Mouse (Mus musculus) layer of hippocampus, adult 11-12 months (tissue): ENCODE measurements around the gene Pfdn4.
A peak's percentile ranks its signal among the peaks of the same experiment; 100 is the strongest.
"Not testable (repeated sequence)": the region's sequence is repeated elsewhere in the genome, so short reads cannot be mapped to it uniquely, and the experiment has no call there.

Source experiments
- DNase-seq: peaks from one replicate; pipeline ENCODE4 v3.0.0; 2022; ENCODE audit warnings: low spot score

Gene Pfdn4

DNA sequence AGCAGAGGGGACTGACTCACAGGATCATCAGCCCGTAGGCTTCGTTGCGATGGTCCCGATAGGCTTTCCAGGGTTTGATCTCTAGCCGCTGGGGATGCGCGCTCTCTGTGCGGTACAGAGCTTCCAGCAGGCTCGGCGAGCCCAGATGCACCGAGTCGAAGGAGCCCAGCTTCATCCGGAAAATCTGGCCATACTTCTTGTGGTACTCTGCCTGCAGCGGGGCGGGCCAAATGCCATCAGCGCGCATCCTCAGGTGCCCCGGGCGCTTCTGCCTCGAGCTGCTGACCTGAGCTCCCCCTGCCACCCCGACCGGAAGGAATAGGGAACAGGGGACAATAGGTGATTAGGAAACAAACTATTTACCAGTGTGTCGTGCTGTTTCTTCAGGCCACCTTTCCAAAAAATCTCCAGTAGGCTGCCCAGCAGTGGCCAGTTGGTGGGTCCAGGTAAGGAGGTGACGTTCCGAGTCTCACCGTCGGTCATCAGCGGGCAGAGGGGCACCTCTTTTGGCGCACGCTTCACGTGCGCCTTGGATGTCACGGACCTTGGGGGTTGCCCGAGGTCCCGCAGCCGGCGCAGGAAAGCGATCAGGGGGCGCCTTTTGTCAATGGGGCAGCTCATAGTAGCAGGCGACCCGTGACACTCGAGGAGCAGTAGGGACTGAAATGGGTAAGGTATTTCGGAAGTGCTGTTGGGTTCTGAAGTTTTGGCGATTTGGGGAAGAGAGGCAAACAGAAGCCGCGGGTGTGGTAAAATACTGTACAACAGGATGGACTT lies at the start of gene Pfdn4:
Gene Pfdn4 (plus strand): TSS at position 275 of the 777 bp plus-strand sequence.
- no peak for DNase-seq

GRCm38 (mm10) chr2:170446843-170447383 lies 49.3 kb upstream of the Pfdn4 start:
- DNase-seq = no peak

- peak; percentile 15 for DNase-seq
Observed at GRCm38 (mm10) chr2:170447651-170448050, 48.6 kb upstream of the Pfdn4 start.

- DNase-seq = peak; percentile 75
Observed at GRCm38 (mm10) chr2:170450933-170451332, 45.3 kb upstream of the Pfdn4 start.

DNA sequence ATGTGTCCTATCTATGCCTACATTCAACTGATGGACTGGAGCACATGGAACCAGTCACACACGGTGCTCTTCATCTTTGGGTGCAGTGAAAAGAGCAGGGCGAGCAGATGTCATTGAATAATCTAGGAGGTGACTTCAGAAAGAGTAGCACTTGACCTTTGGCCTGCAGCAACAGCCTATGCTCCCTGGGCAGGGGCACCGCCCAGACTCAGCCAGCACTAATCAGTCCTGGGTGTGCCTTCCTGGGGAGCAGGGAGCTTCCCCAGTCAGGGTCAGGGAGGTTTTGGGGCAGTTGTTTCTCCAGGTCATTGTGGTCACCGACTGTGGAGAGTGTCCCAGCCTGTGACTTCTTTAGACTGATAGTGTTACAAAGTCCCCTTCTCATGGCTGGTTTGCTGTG lies 42.4 kb upstream of the Pfdn4 start:
- not testable (repeated sequence) for DNase-seq

GRCm38 (mm10) chr2:170459183-170459582 lies 37.0 kb upstream of the Pfdn4 start:
- no peak for DNase-seq

DNA sequence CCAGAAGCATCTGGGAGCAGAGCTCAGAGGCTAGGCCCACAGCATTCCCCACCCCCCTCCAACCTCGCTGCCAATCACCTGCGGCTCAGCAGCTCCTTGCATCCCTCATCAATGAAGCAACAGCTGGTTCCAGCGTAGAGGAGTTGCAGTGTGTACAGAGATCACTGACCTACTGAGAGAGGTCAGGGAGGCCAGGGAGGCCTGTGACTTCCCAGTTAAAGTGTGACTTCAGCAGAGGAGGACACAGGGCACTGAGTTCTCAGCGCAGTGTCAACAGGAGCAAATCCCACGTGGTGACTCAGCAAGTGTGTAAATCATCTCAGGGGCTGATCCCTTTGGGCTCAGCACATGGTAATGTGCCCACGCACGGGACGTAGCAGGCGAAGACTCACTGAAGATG lies 36.4 kb upstream of the Pfdn4 start:
- no peak for DNase-seq

DNA sequence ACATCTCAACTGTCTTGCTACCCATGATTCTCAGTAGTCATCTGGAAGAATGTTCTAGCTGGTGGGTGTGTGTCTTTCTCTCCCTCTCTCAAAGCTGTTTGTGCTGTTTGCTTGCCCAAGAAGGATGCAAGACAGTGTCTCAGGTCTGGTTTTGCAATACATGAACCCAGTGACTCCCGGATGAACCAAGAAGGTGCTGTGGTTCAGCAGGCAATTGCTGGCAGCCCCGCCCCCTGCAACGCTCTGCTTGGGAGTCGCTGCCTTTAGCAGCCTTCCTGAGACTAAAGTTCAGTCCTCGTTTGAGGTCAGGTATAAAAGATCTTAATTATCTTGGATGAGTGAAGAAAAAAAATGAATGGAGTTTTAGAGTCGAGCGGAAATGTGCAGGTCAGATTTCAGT lies 34.6 kb upstream of the Pfdn4 start:
- DNase-seq = no peak

- DNase-seq = no peak
Observed at GRCm38 (mm10) chr2:170464817-170465216, 31.4 kb upstream of the Pfdn4 start.

- no peak for DNase-seq
Observed at GRCm38 (mm10) chr2:170468009-170468408, 28.2 kb upstream of the Pfdn4 start.

- peak; percentile 53 for DNase-seq
Observed at GRCm38 (mm10) chr2:170469616-170470308, 26.5 kb upstream of the Pfdn4 start.

GRCm38 (mm10) chr2:170470591-170470990 lies 25.6 kb upstream of the Pfdn4 start:
- DNase-seq = no peak

- no peak for DNase-seq
Observed at GRCm38 (mm10) chr2:170474125-170474524, 22.1 kb upstream of the Pfdn4 start.

- no peak for DNase-seq
Observed at GRCm38 (mm10) chr2:170475164-170475563, 21.1 kb upstream of the Pfdn4 start.

GRCm38 (mm10) chr2:170476215-170476614 lies 20.0 kb upstream of the Pfdn4 start:
- DNase-seq = no peak

DNA sequence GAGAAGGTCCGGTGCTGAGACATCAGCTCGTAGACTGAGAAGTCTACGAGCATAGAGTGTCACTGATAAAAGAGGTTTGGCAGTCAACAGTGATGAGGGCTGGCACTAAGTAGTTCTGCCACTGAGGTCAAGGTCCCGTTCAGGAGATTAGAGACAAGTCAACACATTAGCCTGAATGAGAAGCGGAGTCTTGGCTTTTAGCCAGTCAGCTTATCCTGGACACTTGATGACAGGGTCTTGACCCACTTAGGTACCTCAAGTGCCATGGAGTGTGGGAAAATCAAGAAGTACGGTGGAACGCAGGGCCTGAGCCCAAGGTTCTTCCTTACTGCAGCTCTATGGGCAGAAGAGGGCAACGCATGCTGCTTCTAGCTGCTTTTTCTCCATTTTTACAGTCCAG lies 19.6 kb upstream of the Pfdn4 start:
- no peak for DNase-seq

DNA sequence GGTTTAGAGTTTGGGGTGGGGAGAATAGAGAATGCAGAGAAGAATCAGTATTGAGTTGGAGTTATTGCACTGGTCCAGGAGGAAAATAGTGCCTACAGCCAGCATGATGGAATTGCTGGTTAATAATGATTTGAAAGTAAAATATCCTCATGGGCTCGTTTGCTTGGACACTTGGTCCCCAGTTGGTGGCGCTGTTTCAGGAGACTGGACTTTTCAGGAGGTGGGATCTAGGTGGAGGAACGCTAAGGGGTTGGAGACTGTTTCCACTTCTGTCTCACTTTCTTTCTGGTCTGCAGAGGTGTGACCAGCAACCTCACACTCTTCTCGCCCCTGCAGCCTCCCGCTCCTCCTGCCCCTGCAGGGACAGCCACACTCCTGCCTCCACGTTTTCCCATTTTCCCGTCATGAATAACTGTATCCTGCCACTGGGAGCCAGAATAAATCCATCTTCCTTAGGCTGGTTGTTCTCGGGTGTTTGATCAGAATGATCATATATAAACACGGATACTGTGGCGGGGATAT lies 14.1 kb upstream of the Pfdn4 start:
- no peak for DNase-seq

DNA sequence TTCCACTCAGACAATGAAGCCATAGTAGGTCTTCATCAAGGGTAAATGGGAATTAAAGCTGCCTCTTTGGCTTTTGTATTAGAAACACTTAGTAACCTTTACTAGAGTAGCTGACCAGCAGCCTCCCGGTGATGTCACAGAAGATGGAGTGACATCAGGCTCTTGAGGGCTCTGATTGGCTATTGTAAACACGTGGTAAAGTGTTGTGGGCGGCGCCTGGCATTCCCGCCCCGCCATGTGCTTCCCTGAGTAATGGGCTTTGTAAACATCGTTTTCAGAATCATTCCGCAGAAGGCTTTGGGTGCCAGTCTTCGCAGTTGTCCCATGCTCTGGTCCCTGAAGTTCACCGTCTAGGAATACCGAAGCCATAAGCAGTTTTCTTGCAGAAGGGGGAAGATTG lies 12.3 kb upstream of the Pfdn4 start:
- DNase-seq = no peak

DNA sequence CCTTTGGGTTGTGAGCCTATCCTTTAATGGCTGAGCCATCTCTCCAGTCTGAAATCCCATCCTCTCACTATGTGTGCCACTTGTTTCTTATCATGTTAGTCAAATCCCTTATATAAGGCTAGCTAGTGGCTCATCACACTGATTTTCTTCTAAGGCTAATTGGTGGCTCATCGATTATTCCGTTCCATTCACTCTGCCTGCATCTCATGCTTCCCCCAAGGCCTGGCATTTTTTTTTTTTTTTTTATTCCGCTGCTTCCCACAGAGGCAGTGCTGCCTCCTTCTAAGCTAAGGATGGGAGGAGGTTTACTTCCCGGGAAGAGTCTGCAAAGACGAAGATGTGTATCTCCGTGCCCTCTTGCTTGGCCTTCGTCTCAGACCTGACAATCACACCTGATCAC lies 9.0 kb upstream of the Pfdn4 start:
- no peak for DNase-seq

DNA sequence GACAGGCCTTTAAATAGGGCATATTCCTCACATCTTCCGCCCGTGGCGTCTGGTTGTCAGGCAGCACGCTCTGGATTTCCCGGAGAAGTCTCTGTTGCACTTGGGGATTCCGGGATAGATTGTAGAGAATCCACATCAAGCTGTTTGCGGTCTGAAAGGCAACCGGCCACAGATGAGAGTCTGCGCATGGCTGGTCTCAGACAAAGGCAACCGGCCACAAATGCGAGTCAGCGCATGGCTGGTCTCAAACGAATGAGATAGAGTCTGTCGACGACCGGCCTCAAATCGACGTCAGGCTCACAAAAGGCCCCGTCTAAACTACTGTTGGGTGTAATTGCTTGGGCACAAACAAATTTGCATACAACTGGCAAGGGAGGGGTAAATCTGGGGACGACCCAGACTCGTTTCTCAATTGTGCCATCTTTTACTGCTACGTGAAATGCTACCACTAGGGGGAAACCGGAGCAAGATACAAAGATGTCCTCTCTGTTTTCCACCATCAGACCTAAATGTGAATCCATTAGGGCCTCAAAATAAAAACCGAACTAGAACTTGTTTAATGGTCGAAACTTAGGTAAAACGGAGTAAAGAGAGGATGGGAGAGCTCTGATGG lies 8.2 kb upstream of the Pfdn4 start:
- no peak for DNase-seq

- DNase-seq = no peak
Observed at GRCm38 (mm10) chr2:170494784-170495710, 1.2 kb upstream of the Pfdn4 start.
